9 mouse cellular contexts compared by ENCODE assay signal in genomic region chr5:134907135-134907534, GRCm38 (mm10). TPM values are rescaled to one million over a fixed set of nuclear protein-coding genes. Genes with fewer than 3 reads are reported as not detected.
DNase-seq lines count a peak whose midpoint lies in the region; ATAC-seq and TF ChIP-seq lines count a peak whose summit lies in the region.
"Had no signal": no experiment of that assay in that cellular context is flagged by ENCODE, and none has a peak within 500 bp of the region (broad histone marks: within the 10 kb centered on the region; RNA-seq: fewer than 3 reads in every experiment).

No protein-coding gene starts in this region.

- peak; percentile 87 for DNase-seq in heart, adult 8-10 months (ENCODE audit: low spot score)
- DNase-seq in kidney, adult 9 months = peak; percentile 94
- peak; percentile 52 to 75 for DNase-seq in natural killer cell, adult 2 months (ENCODE audit: low spot score in 2 of 2)

- H3K9ac ChIP-seq in embryonic facial prominence, embryonic 15.5 days = no peak overlapping the region
- no peak overlapping the region for H3K9ac ChIP-seq in limb, embryonic 13.5 days
- no peak overlapping the region for H3K9ac ChIP-seq in stomach, embryonic 14.5 days (replicated peaks; ENCODE audit: low read depth, low read length)

- ATAC-seq in embryonic facial prominence, embryonic 15.5 days (ENCODE audit: insufficient number of reproducible peaks, low FRiP score, low TSS enrichment, low read depth) = peak; percentile 73
- ATAC-seq in limb, embryonic 13.5 days (ENCODE audit: low FRiP score, low read depth) = peak; percentile 78; the same call in 1 of the 2 replicates
- peak; percentile 90 for ATAC-seq in stomach, embryonic 14.5 days (ENCODE audit: insufficient number of reproducible peaks, insufficient read depth, low FRiP score, low read depth)

- 1% methylated on average over 13 of the region's 13 CpGs for WGBS in bone marrow, adult 2 months
- WGBS in embryonic facial prominence, embryonic 15.5 days = under 1% methylated on average over 13 of the region's 13 CpGs
- under 1% methylated on average over 13 of the region's 13 CpGs for WGBS in limb, embryonic 13.5 days
- 0% methylated on average over 13 of the region's 13 CpGs for WGBS in stomach, embryonic 14.5 days

- H3K9me3 ChIP-seq in embryonic facial prominence, embryonic 15.5 days (replicated peaks) = no peaks in the 10 kb centered on the region
- no peaks in the 10 kb centered on the region for H3K9me3 ChIP-seq in limb, embryonic 13.5 days
- H3K9me3 ChIP-seq in stomach, embryonic 14.5 days (ENCODE audit: control insufficient read depth, low read depth, low read length) = no peaks in the 10 kb centered on the region

- no peak overlapping the region for H3K4me3 ChIP-seq in C2C12 (ENCODE audit: insufficient read depth, poor library complexity, severe bottlenecking)
- H3K4me3 ChIP-seq in bone marrow, adult 2 months (replicated peaks; ENCODE audit: control insufficient read depth, low read depth, low read length) = no peak overlapping the region
- no peak overlapping the region for H3K4me3 ChIP-seq in embryonic facial prominence, embryonic 15.5 days (replicated peaks)
- H3K4me3 ChIP-seq in limb, embryonic 13.5 days = no peak overlapping the region
- no peak overlapping the region for H3K4me3 ChIP-seq in stomach, embryonic 14.5 days (ENCODE audit: low read depth, low read length)
- H3K4me3 ChIP-seq: erythroblast, embryonic 14.5 days had no signal

- no peak overlapping the region for H3K27ac ChIP-seq in bone marrow, adult 2 months (ENCODE audit: control insufficient read depth, insufficient read depth, low read depth, low read length, poor library complexity)
- H3K27ac ChIP-seq in embryonic facial prominence, embryonic 15.5 days (replicated peaks) = no peak overlapping the region
- H3K27ac ChIP-seq in limb, embryonic 13.5 days = no peak overlapping the region
- H3K27ac ChIP-seq in stomach, embryonic 14.5 days (ENCODE audit: low read length) = no peak overlapping the region

- TF ChIP-seq POLR2A in bone marrow, adult 2 months (IDR thresholded peaks at IDR 0.05; ENCODE audit: borderline replicate concordance, control insufficient read depth, low read depth, low read length) = no peak

- H3ac ChIP-seq in C2C12 (ENCODE audit: control insufficient read depth, insufficient read length, low read depth) = no peak overlapping the region

- H3K79me3 ChIP-seq in C2C12 (ENCODE audit: low read depth) = no peaks in the 10 kb centered on the region

- H3K4me2 ChIP-seq in embryonic facial prominence, embryonic 15.5 days (replicated peaks) = no peak overlapping the region
- 0 out of 2 replicates have a peak overlapping the region, but pooled peaks have one; percentile 2 for H3K4me2 ChIP-seq in limb, embryonic 13.5 days (replicated peaks)
- H3K4me2 ChIP-seq in stomach, embryonic 14.5 days (replicated peaks; ENCODE audit: low read depth, low read length) = no peak overlapping the region

- H3K79me2 ChIP-seq in C2C12 (ENCODE audit: control insufficient read depth, insufficient read depth) = no peaks in the 10 kb centered on the region

- no peaks in the 10 kb centered on the region for H3K4me1 ChIP-seq in bone marrow, adult 2 months (ENCODE audit: control insufficient read depth, insufficient read depth, low read length)
- 0 out of 2 replicates have a peak, but pooled peaks cover 3% of the 10 kb centered on the region for H3K4me1 ChIP-seq in embryonic facial prominence, embryonic 15.5 days
- no peaks in the 10 kb centered on the region for H3K4me1 ChIP-seq in limb, embryonic 13.5 days
- H3K4me1 ChIP-seq in stomach, embryonic 14.5 days (ENCODE audit: control insufficient read depth, insufficient read depth, low read length) = no peaks in the 10 kb centered on the region

- no peaks in the 10 kb centered on the region for H3K36me3 ChIP-seq in C2C12 (ENCODE audit: control insufficient read depth, insufficient read depth)
- H3K36me3 ChIP-seq in embryonic facial prominence, embryonic 15.5 days = no peaks in the 10 kb centered on the region
- no peaks in the 10 kb centered on the region for H3K36me3 ChIP-seq in limb, embryonic 13.5 days
- H3K36me3 ChIP-seq in stomach, embryonic 14.5 days (ENCODE audit: control insufficient read depth, insufficient read depth, low read length) = no peaks in the 10 kb centered on the region

- peak; percentile 98 for TF ChIP-seq CTCF in C2C12 (IDR thresholded peaks at IDR 0.05; ENCODE audit: control insufficient read depth, insufficient read depth, insufficient read length)
- TF ChIP-seq CTCF in bone marrow, adult 2 months (IDR thresholded peaks at IDR 0.05; ENCODE audit: control insufficient read depth, insufficient read depth, low read length) = peak; percentile 97

- H3K27me3 ChIP-seq in C2C12 (ENCODE audit: control insufficient read depth, insufficient read depth, insufficient read length) = peaks cover 9% of the 10 kb centered on the region
- no peaks in the 10 kb centered on the region for H3K27me3 ChIP-seq in embryonic facial prominence, embryonic 15.5 days
- no peaks in the 10 kb centered on the region for H3K27me3 ChIP-seq in limb, embryonic 13.5 days
- H3K27me3 ChIP-seq in stomach, embryonic 14.5 days (ENCODE audit: control insufficient read depth, insufficient read depth, low read length) = no peaks in the 10 kb centered on the region

TF ChIP-seq in C2C12, 6 proteins besides CTCF, POLR2A, EP300 and RAD21:
- no peak for TF ChIP-seq USF1 (IDR thresholded peaks at IDR 0.05; ENCODE audit: low read depth)
- TF ChIP-seq CEBPB (IDR thresholded peaks at IDR 0.05; ENCODE audit: low read depth) = no peak
- TF ChIP-seq FOSL1 (IDR thresholded peaks at IDR 0.05; ENCODE audit: insufficient read depth, low read length, poor library complexity, severe bottlenecking) = no peak
- peak; percentile 10 for TF ChIP-seq MYOD1 (IDR thresholded peaks at IDR 0.05; ENCODE audit: control insufficient read depth, insufficient read length, low read depth)
- TF ChIP-seq MAX (IDR thresholded peaks at IDR 0.05) = no peak
- no peak for TF ChIP-seq MYOG (IDR thresholded peaks at IDR 0.05; ENCODE audit: control insufficient read depth, extremely low read depth, insufficient read length)

RNA-seq across cellular contexts. Expression of gene Tmem270, which starts 0.6 kb away (rescaled TPM):
- polyA plus RNA-seq in C2C12 (2012; fragmentation: generic; extraction: Trizol) = not detected
- polyA plus RNA-seq in bone marrow, adult 2 months (2011; ENCODE audit: insufficient read depth, insufficient read length, low replicate concordance, missing spikeins) = not detected in 2 replicates
- not detected in 2 replicates for polyA plus RNA-seq in embryonic facial prominence, embryonic 15.5 days (2015; fragmentation: Nextera tagmentation; extraction: Ambion mirVana)
- total RNA-seq in heart, adult 8-10 months (2022) = not detected
- not detected in 2 replicates for polyA plus RNA-seq in limb, embryonic 13.5 days (2015; fragmentation: Nextera tagmentation; extraction: Ambion mirVana)
- polyA plus RNA-seq in stomach, embryonic 14.5 days (2014; fragmentation: Nextera tagmentation; extraction: Ambion mirVana) = not detected in 2 replicates

RNA-seq across cellular contexts. Expression of gene Cldn13, which starts 8.2 kb away (rescaled TPM):
- not detected for polyA plus RNA-seq in C2C12 (2012; fragmentation: generic; extraction: Trizol)
- 224 and 283 TPM in 2 replicates for polyA plus RNA-seq in bone marrow, adult 2 months (2011; ENCODE audit: insufficient read depth, insufficient read length, low replicate concordance, missing spikeins)
- polyA plus RNA-seq in embryonic facial prominence, embryonic 15.5 days (2015; fragmentation: Nextera tagmentation; extraction: Ambion mirVana) = 0.16 TPM in 1 of 2 replicates, not detected in the other
- not detected for total RNA-seq in heart, adult 8-10 months (2022)
- polyA plus RNA-seq in limb, embryonic 13.5 days (2015; fragmentation: Nextera tagmentation; extraction: Ambion mirVana) = 0.45 and 2.0 TPM in 2 replicates
- polyA plus RNA-seq in stomach, embryonic 14.5 days (2014; fragmentation: Nextera tagmentation; extraction: Ambion mirVana) = 1.0 TPM in 1 of 2 replicates, not detected in the other

RNA-seq across cellular contexts. Expression of gene Mettl27, which starts 25.0 kb away (rescaled TPM):
- polyA plus RNA-seq in C2C12 (2012; fragmentation: generic; extraction: Trizol) = 4.3 TPM
- polyA plus RNA-seq in bone marrow, adult 2 months (2011; ENCODE audit: insufficient read depth, insufficient read length, low replicate concordance, missing spikeins) = 9.9 and 11.4 TPM in 2 replicates
- polyA plus RNA-seq in embryonic facial prominence, embryonic 15.5 days (2015; fragmentation: Nextera tagmentation; extraction: Ambion mirVana) = 20.1 and 20.4 TPM in 2 replicates
- total RNA-seq in heart, adult 8-10 months (2022) = 10 to 100 TPM in 1 of 4 experiments, 1 to 10 TPM in 3; 6.3 to 11.9 (median 7.9) TPM
- 19.9 and 21.7 TPM in 2 replicates for polyA plus RNA-seq in limb, embryonic 13.5 days (2015; fragmentation: Nextera tagmentation; extraction: Ambion mirVana)
- 22.1 and 26.3 TPM in 2 replicates for polyA plus RNA-seq in stomach, embryonic 14.5 days (2014; fragmentation: Nextera tagmentation; extraction: Ambion mirVana)

RNA-seq across cellular contexts. Expression of gene Cldn4, which starts 39.6 kb away (rescaled TPM):
- polyA plus RNA-seq in C2C12 (2012; fragmentation: generic; extraction: Trizol) = 0.04 TPM
- polyA plus RNA-seq in bone marrow, adult 2 months (2011; ENCODE audit: insufficient read depth, insufficient read length, low replicate concordance, missing spikeins) = 11.1 TPM in 1 of 2 replicates, not detected in the other
- 40.7 and 52.1 TPM in 2 replicates for polyA plus RNA-seq in embryonic facial prominence, embryonic 15.5 days (2015; fragmentation: Nextera tagmentation; extraction: Ambion mirVana)
- not detected for total RNA-seq in heart, adult 8-10 months (2022)
- 16.7 and 18.9 TPM in 2 replicates for polyA plus RNA-seq in limb, embryonic 13.5 days (2015; fragmentation: Nextera tagmentation; extraction: Ambion mirVana)
- polyA plus RNA-seq in stomach, embryonic 14.5 days (2014; fragmentation: Nextera tagmentation; extraction: Ambion mirVana) = 91.5 and 93.9 TPM in 2 replicates
- polyA plus RNA-seq: erythroblast, embryonic 14.5 days had no signal

Comparison
In these comparisons a context has a peak if more than half of its experiments do, and no peak if none do; other contexts are left out.
1. RNA of gene Cldn13, which starts 8.2 kb away (polyA plus RNA-seq): 224 to 283 TPM in bone marrow, adult 2 months; 1.0 TPM in stomach, embryonic 14.5 days, 0.45 to 2.0 TPM in limb, embryonic 13.5 days, 0.16 TPM in embryonic facial prominence, embryonic 15.5 days and not detected in C2C12 (single experiment); every median in the first group is over 10 times any median in the second.
2. Peak in every context shown above with its lines, with median percentiles within 50 percentile points of each other: ATAC-seq and DNase-seq.